Mouse (Mus musculus) neural tube, embryonic 10.5 days (tissue): ENCODE results near the gene Commd7.
A peak's percentile ranks its signal among the peaks of the same experiment; 100 is the strongest.
"Not testable (repeated sequence)": the region's sequence is repeated elsewhere in the genome, so short reads cannot be mapped to it uniquely, and the experiment has no call there.

Experiments used
- DNase-seq: peaks from one replicate; pipeline ENCODE4 v3.0.0-alpha.2; 2017; ENCODE audit warnings: low spot score; ENCODE audit errors: extremely low spot score

The Commd7 gene

GRCm38 (mm10) chr2:153631976-153632870, at the start of gene Commd7:
TSS of gene Commd7 (minus strand) at chr2:153632781.
- DNase-seq: peak; percentile 88

DNA sequence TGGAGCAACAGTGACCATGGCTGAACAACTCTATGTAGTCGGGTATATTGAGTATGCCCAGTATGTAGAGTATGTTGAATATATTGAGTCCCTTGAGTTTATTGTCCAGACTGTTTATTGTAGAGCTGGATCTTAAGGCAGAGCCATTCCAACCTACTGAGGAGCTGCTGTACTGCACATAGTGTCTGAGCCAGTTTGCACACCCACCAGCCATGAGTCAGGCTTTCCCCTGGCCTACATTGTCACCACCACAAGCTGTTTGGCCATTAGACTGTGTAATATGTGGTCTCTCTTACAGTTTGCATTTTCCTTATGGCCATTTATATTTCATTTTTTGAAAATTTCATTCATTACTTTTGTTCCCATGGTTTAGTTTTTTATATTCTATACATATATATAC, 47.4 kb upstream of the Commd7 start:
- DNase-seq: no peak

DNA sequence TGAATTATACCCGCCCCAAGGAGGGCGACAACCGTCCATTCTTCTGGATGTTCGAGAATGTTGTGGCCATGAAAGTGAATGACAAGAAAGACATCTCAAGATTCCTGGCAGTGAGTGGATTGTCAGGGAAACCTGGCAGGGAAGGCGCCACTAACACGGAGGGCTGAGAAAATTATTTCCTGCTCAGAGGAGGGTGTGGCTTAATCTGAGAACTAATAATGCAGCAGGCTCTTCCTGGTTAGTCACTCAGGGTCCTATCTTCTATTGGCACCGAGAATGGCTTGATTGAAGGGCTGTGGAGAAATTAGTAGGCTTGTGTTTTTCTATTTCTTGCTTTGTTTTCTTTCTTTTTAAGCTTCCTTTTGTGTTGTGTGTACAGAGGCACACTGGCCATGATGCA, 45.0 kb upstream of the Commd7 start:
- no peak for DNase-seq

DNA sequence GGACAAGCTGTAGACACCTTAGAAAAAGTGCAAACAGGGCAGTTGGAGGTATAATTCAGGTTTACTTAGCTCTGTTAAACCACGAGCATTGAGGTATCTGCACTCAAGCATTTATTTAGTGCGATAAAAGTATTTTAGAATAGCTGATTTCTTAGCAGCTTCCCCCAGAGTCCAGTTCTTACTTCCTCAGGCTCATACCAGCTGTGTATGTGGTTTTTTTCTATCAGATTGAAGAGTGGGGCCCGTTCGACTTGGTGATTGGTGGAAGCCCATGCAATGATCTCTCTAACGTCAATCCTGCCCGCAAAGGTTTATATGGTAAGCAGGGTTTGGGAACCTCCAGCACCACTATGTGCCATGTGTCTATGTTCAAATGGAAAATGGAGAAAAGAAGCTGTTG, 44.4 kb upstream of the Commd7 start:
- DNase-seq: no peak

DNA sequence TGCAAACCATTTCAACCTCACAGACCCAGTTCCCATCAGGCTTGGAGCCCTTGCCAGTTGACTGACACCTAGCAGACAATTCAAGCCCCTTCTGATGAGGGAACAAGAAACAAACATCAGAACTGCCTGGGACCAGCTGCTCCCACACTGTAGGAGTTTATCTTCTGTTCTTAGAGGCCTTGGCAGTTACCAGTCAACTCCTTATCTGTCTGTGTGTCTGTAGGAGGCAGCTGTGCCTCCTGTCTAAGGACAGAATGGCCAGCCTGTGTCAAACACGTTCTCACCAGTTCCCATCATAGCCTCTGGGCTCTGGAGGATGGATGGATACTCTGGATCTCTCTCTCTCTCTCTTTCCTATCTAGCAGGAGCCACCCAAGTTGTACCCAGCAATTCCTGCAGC, 42.8 kb upstream of the Commd7 start:
- not testable (repeated sequence) for DNase-seq

- no peak for DNase-seq
These were observed 40.0 kb upstream of the Commd7 start for GRCm38 (mm10) chr2:153672619-153673018.

DNA sequence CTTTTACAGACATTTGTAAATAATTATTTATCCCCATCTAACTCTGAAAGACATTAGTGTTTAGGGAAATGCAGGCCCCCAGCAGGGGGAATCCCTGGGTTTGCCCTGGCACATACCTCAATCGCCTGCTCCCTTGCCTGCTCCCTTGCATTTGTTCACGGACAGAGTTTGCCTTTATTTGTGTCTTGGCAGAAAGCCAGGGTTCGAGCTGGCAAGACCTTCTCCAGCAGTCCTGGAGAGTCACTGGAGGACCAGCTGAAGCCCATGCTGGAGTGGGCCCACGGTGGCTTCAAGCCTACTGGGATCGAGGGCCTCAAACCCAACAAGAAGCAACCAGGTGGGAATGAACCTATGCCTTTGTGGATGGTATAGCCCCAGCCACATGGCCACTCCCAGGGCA, 37.5 kb upstream of the Commd7 start:
- no peak for DNase-seq

DNA sequence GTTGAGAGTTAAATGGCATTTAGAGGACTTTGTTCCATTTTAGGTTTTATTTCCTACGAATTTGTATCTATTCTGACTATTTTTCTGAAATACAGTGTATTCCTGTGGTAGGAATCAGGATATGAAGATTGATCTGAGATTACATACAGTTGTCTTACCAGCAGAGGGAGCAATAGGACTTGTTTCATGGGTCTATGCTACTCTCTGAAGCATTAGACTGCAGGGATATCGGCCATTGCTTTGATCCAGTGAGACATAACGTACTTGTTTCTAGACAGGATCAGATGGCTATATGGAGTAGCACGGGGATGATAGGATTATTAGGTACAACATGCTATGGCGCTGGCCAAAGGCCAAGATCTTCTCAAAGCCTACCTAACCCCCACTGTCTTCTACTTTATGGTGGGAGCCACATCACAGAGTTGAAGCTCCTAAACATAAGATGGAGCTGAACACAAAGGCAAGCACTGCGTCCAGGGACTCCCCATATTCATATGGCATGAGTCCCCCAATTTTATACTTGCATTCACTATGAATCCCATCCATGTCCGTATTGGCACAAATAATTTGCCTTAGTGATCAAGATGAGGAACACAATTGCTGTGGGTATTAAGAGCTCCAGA, 36.3 kb upstream of the Commd7 start:
- no peak for DNase-seq

DNA sequence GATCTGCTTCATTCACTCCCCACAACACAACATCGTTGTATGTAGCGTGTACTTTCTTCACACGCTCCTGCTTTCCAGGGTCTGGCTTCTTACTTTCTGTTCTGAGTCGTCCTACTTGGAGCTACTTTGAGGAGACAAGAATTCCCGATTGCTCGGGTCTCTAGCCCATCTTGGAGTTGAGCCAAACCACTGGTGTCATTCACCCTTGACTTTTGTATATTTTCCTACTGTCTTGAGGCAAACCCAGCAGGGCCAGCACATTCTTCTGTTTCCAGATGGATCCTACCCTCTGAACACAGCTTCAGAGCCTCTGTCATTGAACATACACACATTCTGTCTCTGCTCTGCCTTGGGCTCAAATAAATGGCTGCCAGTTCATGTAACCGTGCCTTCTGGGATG, 32.8 kb upstream of the Commd7 start:
- DNase-seq: no peak

GRCm38 (mm10) chr2:153660616-153661015, 28.0 kb upstream of the Commd7 start:
- peak; percentile 32 for DNase-seq

GRCm38 (mm10) chr2:153657659-153658058, 25.1 kb upstream of the Commd7 start:
- not testable (repeated sequence) for DNase-seq

GRCm38 (mm10) chr2:153651681-153652080, 19.1 kb upstream of the Commd7 start:
- no peak for DNase-seq

- peak; percentile 29 for DNase-seq
These were observed 17.6 kb upstream of the Commd7 start for GRCm38 (mm10) chr2:153650014-153650687.

GRCm38 (mm10) chr2:153649298-153650013, 16.9 kb upstream of the Commd7 start, which contains the start of gene Dnmt3b:
TSS of gene Dnmt3b (plus strand) at chr2:153649450.
- DNase-seq: peak; percentile 83

DNA sequence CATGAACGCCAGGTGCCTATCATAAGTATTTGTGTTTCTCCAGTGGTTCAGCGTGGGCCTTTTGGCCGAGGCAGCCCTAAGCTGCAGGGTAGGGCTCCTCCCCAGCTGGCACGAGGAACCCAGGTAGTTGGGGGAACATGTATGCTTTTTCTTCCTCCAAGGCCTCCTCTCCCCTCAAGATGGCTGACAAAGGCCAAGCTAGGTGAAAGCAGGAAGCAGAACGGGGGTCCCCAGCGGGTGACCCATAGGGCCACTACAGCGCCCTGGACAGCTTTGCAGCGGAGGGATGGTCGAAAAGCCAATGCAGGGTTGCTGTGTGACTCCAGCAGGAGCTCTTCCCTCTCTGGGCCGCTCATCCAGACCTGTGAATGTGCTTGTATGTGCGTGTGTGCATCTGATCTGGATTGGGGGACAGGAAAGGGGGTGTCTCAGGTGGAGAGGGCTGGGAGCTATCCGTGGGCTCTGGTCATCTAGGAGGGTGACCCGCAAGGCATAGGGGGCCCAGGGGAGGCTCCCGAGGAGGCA, 16.3 kb upstream of the Commd7 start:
- no peak for DNase-seq

GRCm38 (mm10) chr2:153642999-153643398, 10.4 kb upstream of the Commd7 start:
- no peak for DNase-seq

- no peak for DNase-seq
These were observed 9.9 kb upstream of the Commd7 start for GRCm38 (mm10) chr2:153642496-153642895.

DNA sequence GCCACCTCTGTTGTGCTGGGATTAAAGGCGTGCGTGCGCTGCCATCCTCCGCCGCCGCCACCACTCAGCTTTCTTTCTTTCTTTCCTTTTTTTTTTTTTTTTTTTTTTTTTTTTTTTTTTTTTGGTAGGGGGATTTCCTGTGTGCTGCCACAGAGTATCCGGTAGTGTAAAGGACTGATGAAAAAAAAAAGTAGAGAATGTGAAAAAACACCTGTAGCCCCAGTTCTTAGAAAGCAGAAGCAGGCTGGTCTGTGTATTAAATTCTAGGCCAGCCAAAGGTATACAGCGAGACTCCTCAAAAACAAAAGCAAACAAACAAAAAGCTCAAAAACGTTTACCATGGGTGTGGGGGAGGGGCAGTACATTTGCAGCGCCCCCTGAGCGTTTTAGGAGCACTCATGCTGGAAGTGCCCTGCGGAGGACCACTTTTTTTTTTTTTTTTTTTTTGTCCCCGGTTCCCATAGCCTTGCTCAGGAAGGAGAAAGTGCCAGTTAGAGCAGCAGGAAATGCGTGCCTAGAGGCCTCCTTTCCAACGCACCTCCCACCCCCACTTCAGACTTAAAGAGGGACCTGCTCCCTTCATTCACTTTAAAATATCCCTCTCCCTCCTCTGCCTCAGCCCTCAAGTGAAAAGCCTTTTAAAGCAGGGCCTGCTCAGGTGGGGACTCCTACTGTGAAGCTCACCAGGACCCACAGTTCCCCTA, 6.5 kb upstream of the Commd7 start:
- no peak for DNase-seq

GRCm38 (mm10) chr2:153633259-153633658, 678 bp upstream of the Commd7 start:
- DNase-seq: no peak

- no peak for DNase-seq
These were observed 268 bp upstream of the Commd7 start for GRCm38 (mm10) chr2:153632871-153633226.

- no peak for DNase-seq
These were observed 1.6 kb downstream of the Commd7 start for GRCm38 (mm10) chr2:153630950-153631349.
